Mouse (Mus musculus) spleen, adult 2 months (tissue): ENCODE results near the gene Ptprt. TPM values are rescaled to one million over a fixed set of nuclear protein-coding genes. Genes with fewer than 3 reads are reported as not detected.
"Not testable (repeated sequence)": the region's sequence is repeated elsewhere in the genome, so short reads cannot be mapped to it uniquely, and the experiment has no call there.

Source experiments
- DNase-seq, 2 experiments: peaks; one replicate each; pipeline versions ENCODE4 v3.0.0 to v3.0.0-alpha.2; 2012 to 2021; ENCODE audit warnings: low spot score in 2 of 2, low read depth in 1 of 2
- H3K27ac ChIP-seq: fragments of 200-500 bp; 2 replicates; pipeline ENCODE4 v1.5.1; 2012; ENCODE audit warnings: low read length, inconsistent platforms; ENCODE audit not compliant: insufficient read depth
- H3K27me3 ChIP-seq: fragments of 200-500 bp; 2 replicates; pipeline ENCODE4 v1.6.1; 2012; ENCODE audit warnings: mild to moderate bottlenecking, moderate library complexity, low read length, inconsistent platforms; ENCODE audit not compliant: control insufficient read depth, insufficient read depth
- H3K36me3 ChIP-seq: fragments of 200-500 bp; 2 replicates; pipeline ENCODE4 v1.6.1; 2012; ENCODE audit warnings: mild to moderate bottlenecking, low read length, inconsistent platforms; ENCODE audit not compliant: control insufficient read depth, insufficient read depth
- H3K4me1 ChIP-seq: fragments of 200-500 bp; 2 replicates; pipeline ENCODE4 v1.6.1; 2011; ENCODE audit warnings: inconsistent platforms; ENCODE audit not compliant: control insufficient read depth, insufficient read depth, insufficient read length
- H3K4me3 ChIP-seq: fragments of 200-500 bp; 2 replicates; pipeline ENCODE4 v1.5.1; 2011; ENCODE audit warnings: mild to moderate bottlenecking, inconsistent platforms; ENCODE audit not compliant: insufficient read depth, insufficient read length; ENCODE audit errors: extremely low read depth
- CTCF ChIP-seq: fragments of 200-500 bp; IDR thresholded peaks from 2 replicates; pipeline ENCODE4 v1.5.1; 2011; ENCODE audit warnings: mild to moderate bottlenecking, inconsistent platforms; ENCODE audit not compliant: insufficient read depth, insufficient read length, insufficient replicate concordance; ENCODE audit errors: extremely low read depth
- POLR2A ChIP-seq: fragments of 200-500 bp; IDR thresholded peaks from 2 replicates; pipeline ENCODE4 v1.6.1; 2011; ENCODE audit warnings: low read depth, low read length, inconsistent platforms
- WGBS: fragments of 180-500 bp; shearing (Covaris S2); methylation state at CpG from one replicate; pipeline ENCODE4 v1.1.7; 2018; 5-methylcytosine and 5-hydroxymethylcytosine counted together
- polyA plus RNA-seq: library from polyadenylated mRNA; depleted of rRNA; stranded (reverse); fragments of >200 nt; gene quantifications from 2 replicates; pipeline ENCODE4 v1.2.3, GENCODE M21; 2012

Ptprt gene
- polyA plus RNA-seq, 1 experiment: 0.25 TPM

- no peak for TF ChIP-seq CTCF
- 72% methylated on average over 4 of the region's 4 CpGs for WGBS
- H3K27ac ChIP-seq: no peak overlapping the region
- H3K4me1 ChIP-seq: no peaks in the 10 kb centered on the region
- no peak for DNase-seq
- H3K4me3 ChIP-seq: no peak overlapping the region
- no peaks in the 10 kb centered on the region for H3K36me3 ChIP-seq
- H3K27me3 ChIP-seq: no peaks in the 10 kb centered on the region
Observed at GRCm38 (mm10) chr2:161545406-161545805, 1115.5 kb downstream of the Ptprt start.

- H3K4me1 ChIP-seq: no peaks in the 10 kb centered on the region
- H3K4me3 ChIP-seq: no peak overlapping the region
- H3K27ac ChIP-seq: no peak overlapping the region
- H3K27me3 ChIP-seq: no peaks in the 10 kb centered on the region
- TF ChIP-seq POLR2A (no peak), CTCF (no peak)
- WGBS: 83% methylated on average over 7 of the region's 7 CpGs
- H3K36me3 ChIP-seq: no peaks in the 10 kb centered on the region
- no peak for DNase-seq
Observed at GRCm38 (mm10) chr2:161534151-161534550, 1126.8 kb downstream of the Ptprt start.

GRCm38 (mm10) chr2:161527192-161527591 lies 1133.8 kb downstream of the Ptprt start:
- 12% methylated on average over 1 of the region's 1 CpGs for WGBS
- H3K4me3 ChIP-seq: no peak overlapping the region
- TF ChIP-seq POLR2A (no peak), CTCF (no peak)

GRCm38 (mm10) chr2:161519671-161520070 lies 1141.3 kb downstream of the Ptprt start:
- Histone ChIP-seq H3K27me3 (no peaks in the 10 kb centered on the region; the same call in 1 of the 2 replicates), H3K27ac (no peak overlapping the region), H3K36me3 (no peaks in the 10 kb centered on the region), H3K4me3 (no peak overlapping the region), H3K4me1 (no peaks in the 10 kb centered on the region)
- DNase-seq: no peak
- 53% methylated on average over 2 of the region's 2 CpGs for WGBS
- TF ChIP-seq CTCF: no peak
- no peak for TF ChIP-seq POLR2A

More at GRCm38 (mm10) chr2:161527192-161527591, 1133.8 kb downstream of the Ptprt start:
- Histone ChIP-seq H3K36me3 (no peaks in the 10 kb centered on the region), H3K4me1 (no peaks in the 10 kb centered on the region), H3K27me3 (no peaks in the 10 kb centered on the region), H3K27ac (no peak overlapping the region)
- no peak for DNase-seq

GRCm38 (mm10) chr2:161516921-161517320 lies 1144.0 kb downstream of the Ptprt start:
- no peak overlapping the region for H3K27ac ChIP-seq
- H3K36me3 ChIP-seq: no peaks in the 10 kb centered on the region
- TF ChIP-seq POLR2A: no peak
- no peak for TF ChIP-seq CTCF
- no peak overlapping the region for H3K4me3 ChIP-seq
- no peak for DNase-seq
- H3K27me3 ChIP-seq: no peaks in the 10 kb centered on the region; the same call in none of the 2 replicates
- no peaks in the 10 kb centered on the region for H3K4me1 ChIP-seq
- 57% methylated on average over 5 of the region's 5 CpGs for WGBS

GRCm38 (mm10) chr2:161513256-161513655 lies 1147.7 kb downstream of the Ptprt start:
- Histone ChIP-seq H3K27ac (no peak overlapping the region), H3K4me1 (peaks cover 3% of the 10 kb centered on the region), H3K27me3 (no peaks in the 10 kb centered on the region; the same call in none of the 2 replicates), H3K36me3 (no peaks in the 10 kb centered on the region), H3K4me3 (no peak overlapping the region)
- WGBS: 94% methylated on average over 1 of the region's 1 CpGs
- no peak for DNase-seq
- no peak for TF ChIP-seq CTCF
- TF ChIP-seq POLR2A: no peak

GRCm38 (mm10) chr2:161511880-161512570 lies 1148.9 kb downstream of the Ptprt start:
- not testable (repeated sequence) for H3K27ac ChIP-seq, H3K36me3 ChIP-seq, H3K4me1 ChIP-seq, H3K27me3 ChIP-seq, H3K4me3 ChIP-seq
- WGBS: 22% methylated on average over 6 of the region's 15 CpGs
- peak in 1 of 2 experiments; percentile 57 for DNase-seq
